Mouse (Mus musculus) hindbrain, postnatal 0 days (tissue): ENCODE data around the gene Phlpp2. TPM values are rescaled to one million over a fixed set of nuclear protein-coding genes. Genes with fewer than 3 reads are reported as not detected.

ENCODE experiments used
- ATAC-seq: fragments of 200-750 bp; cut with Nextera tagmentation; 2 replicates; pipeline ENCODE4 v1.8.0; 2017; ENCODE audit warnings: mild to moderate bottlenecking, moderate TSS enrichment, moderate library complexity
- DNase-seq: peaks from one replicate; pipeline ENCODE4 v3.0.0-alpha.2; 2015; ENCODE audit warnings: low spot score
- H3K27ac ChIP-seq: fragments of 300-500 bp; sonication (generic); 2 replicates; pipeline ENCODE4 v1.5.1; 2014; ENCODE audit warnings: mild to moderate bottlenecking
- H3K27me3 ChIP-seq: fragments of 300-500 bp; sonication (generic); 2 replicates; pipeline ENCODE4 v1.6.1; 2014; ENCODE audit warnings: low read length, mixed read lengths; ENCODE audit not compliant: insufficient read depth
- H3K36me3 ChIP-seq: fragments of 300-500 bp; sonication (generic); 2 replicates; pipeline ENCODE4 v1.6.1; 2014; ENCODE audit warnings: low read length, mixed read lengths; ENCODE audit not compliant: insufficient read depth
- H3K4me1 ChIP-seq: fragments of 300-500 bp; sonication (generic); 2 replicates; pipeline ENCODE4 v1.6.1; 2014; ENCODE audit warnings: antibody characterized with exemption, low read length, mixed read lengths; ENCODE audit not compliant: insufficient read depth
- H3K4me2 ChIP-seq: fragments of 300-500 bp; sonication (generic); 2 replicates; pipeline ENCODE4 v1.6.1; 2014; ENCODE audit warnings: low read depth, mild to moderate bottlenecking, low read length, moderate library complexity, mixed read lengths
- H3K4me3 ChIP-seq: fragments of 300-500 bp; sonication (generic); 2 replicates; pipeline ENCODE4 v1.5.1; 2014; ENCODE audit warnings: low read length
- H3K9ac ChIP-seq: fragments of 300-500 bp; sonication (generic); replicated peaks from 2 replicates; pipeline ENCODE4 v1.6.1; 2014; ENCODE audit warnings: mild to moderate bottlenecking, low read length, moderate library complexity, mixed read lengths
- H3K9me3 ChIP-seq: fragments of 300-500 bp; sonication (generic); 2 replicates; pipeline ENCODE4 v1.6.1; 2016; ENCODE audit warnings: low read length, mixed read lengths
- CTCF ChIP-seq: IDR thresholded peaks from 2 replicates; pipeline ENCODE4 v1.5.1; 2016; ENCODE audit warnings: antibody characterized with exemption, control low read depth, low read depth
- WGBS: fragments of 180-500 bp; shearing (Covaris S2); extraction: QIAGEN DNeasy Blood & Tissue Kit; methylation state at CpG from one replicate; pipeline ENCODE4 v1.1.7; 2014; 5-methylcytosine and 5-hydroxymethylcytosine counted together
- polyA plus RNA-seq: library from polyadenylated mRNA; unstranded; fragments of >200 nt; fragmentation: Nextera tagmentation; extraction: Ambion mirVana; gene quantifications from 2 replicates; pipeline ENCODE4 v1.2.1, GENCODE M21; 2015
- total RNA-seq: library from RNA; depleted of rRNA; stranded (reverse); fragments of >200 nt; gene quantifications from 2 replicates; pipeline ENCODE4 v1.2.3, GENCODE M21; 2014

The Phlpp2 gene
- total and polyA plus RNA-seq, 2 experiments from 2014 or later, result 3.8 to 10.4 TPM

DNA sequence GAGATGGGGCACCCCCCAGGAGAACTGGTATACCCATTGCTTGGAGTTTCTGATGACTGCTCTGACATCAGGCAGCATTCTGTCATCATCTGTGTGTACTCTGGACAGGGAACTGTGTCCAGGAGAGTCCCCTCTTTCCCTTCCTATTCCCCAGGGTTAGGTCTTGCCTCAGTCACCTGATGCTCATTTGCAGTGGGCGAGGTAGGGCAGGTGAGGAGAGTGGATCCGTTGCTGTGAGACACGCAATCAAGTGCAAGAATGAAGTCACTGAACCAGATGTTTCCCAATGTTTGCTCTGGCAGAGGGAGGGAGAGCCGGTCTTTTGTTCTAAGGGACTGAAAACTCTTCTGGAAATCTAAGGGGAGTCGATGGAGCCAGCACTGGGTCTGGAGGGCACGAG is 111.0 kb downstream of the Phlpp2 start:
- no peak for TF ChIP-seq CTCF
- H3K9me3 ChIP-seq, result peaks cover 3% of the 10 kb centered on the region; the same call in 1 of the 2 replicates
- no peak overlapping the region for H3K4me2 ChIP-seq
- no peak overlapping the region for H3K27ac ChIP-seq
- H3K4me1 ChIP-seq, result no peaks in the 10 kb centered on the region; the same call in 1 of the 2 replicates
- no peaks in the 10 kb centered on the region for H3K27me3 ChIP-seq
- H3K36me3 ChIP-seq, result no peaks in the 10 kb centered on the region
- DNase-seq (no peak), ATAC-seq (no peak)
- no peak overlapping the region for H3K4me3 ChIP-seq
- no peak overlapping the region for H3K9ac ChIP-seq
- WGBS, result 76% methylated on average over 6 of the region's 6 CpGs

DNA sequence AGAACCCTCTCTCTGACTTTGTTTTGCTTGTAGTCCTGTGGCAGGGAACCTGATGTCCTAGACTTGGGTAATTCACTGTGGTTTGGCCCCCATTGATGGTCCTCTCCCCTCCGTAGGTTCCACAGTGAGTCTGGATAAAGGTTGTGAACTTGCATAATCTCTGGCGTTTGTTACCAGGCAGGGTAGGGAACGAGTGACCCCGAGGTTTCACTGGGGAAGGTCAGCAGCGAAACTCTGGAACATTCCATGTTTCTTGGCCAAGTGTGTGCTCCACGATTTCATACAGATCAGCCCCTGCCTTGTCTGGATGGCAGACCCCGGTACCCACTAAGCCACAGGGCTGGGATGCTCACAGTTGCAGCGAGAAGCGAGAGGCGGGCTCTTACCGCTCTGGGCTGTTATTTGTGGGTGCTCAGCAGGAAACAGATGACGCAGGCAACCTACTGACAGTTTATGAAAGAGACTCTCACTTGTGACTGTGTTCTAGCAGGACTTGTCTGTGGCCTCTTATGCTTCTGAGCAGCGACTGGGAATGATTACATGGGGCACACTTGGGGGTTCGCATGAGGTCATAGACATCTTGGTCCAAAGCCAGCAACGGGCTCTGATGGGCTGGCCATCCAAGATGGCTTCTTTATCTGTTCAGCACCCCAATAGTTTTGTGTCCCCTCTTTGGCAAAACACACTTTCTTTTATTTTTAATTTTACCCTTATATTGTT is 114.2 kb downstream of the Phlpp2 start:
- no peaks in the 10 kb centered on the region for H3K9me3 ChIP-seq
- no peaks in the 10 kb centered on the region for H3K36me3 ChIP-seq
- ATAC-seq (no peak), DNase-seq (no peak)
- H3K4me2 ChIP-seq, result no peak overlapping the region
- no peak overlapping the region for H3K4me3 ChIP-seq
- H3K9ac ChIP-seq, result no peak overlapping the region
- H3K27me3 ChIP-seq, result no peaks in the 10 kb centered on the region
- TF ChIP-seq CTCF, result no peak
- no peaks in the 10 kb centered on the region; the same call in 1 of the 2 replicates for H3K4me1 ChIP-seq
- H3K27ac ChIP-seq, result no peak overlapping the region
- 61% methylated on average over 15 of the region's 15 CpGs for WGBS

DNA sequence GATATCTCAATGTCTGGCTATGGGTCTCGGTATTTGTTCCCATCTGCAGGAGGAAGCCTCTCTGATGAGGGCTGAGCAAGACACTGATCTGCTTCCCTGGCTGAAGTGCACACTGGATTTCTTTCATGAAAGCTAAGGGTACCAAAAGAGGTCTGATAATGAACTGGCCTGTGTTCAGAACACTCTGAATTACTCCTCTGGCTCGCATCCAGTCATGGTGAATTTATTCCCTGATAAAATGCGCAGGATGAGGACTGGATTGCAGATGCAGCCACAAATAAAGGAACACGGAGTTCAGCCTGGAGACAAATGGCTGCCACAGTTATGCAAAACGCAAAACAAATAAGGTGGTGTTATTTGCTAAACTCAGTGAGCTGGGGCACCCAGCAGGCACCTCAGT is 115.6 kb downstream of the Phlpp2 start:
- WGBS, result 12% methylated on average over 5 of the region's 5 CpGs
- no peak for TF ChIP-seq CTCF
- Histone ChIP-seq H3K27me3 (no peaks in the 10 kb centered on the region), H3K9me3 (no peaks in the 10 kb centered on the region), H3K36me3 (no peaks in the 10 kb centered on the region), H3K9ac (0 out of 2 replicates have a peak overlapping the region, but pooled peaks have one; percentile 21), H3K4me2 (no peak overlapping the region), H3K27ac (peak overlapping the region; percentile 69; the same call in 1 of the 2 replicates), H3K4me3 (no peak overlapping the region), H3K4me1 (no peaks in the 10 kb centered on the region; the same call in 1 of the 2 replicates)
- ATAC-seq (0 out of 2 replicates have a peak, but pooled peaks have one; percentile 29), DNase-seq (peak; percentile 62)

DNA sequence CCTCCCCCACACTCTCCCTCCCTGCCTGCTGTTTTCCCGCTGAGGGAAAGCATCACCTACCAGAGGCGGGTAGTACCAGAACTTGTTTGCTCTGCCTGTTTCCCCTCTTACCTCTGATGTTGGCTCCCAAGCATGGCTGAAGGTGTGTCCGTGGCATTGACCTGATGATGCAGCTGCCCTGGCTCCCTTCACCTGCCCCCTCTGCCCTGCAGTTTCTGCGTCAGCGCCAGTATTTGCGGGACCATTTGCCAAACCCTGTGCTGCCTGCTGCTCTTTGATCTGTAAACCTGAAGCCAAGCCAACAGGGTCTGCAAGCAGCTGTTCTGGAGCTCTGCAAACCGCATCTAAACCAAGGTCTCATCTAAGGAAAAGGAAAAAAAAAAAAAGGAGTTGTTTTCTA is 118.0 kb downstream of the Phlpp2 start:
- Histone ChIP-seq H3K36me3 (no peaks in the 10 kb centered on the region), H3K27me3 (no peaks in the 10 kb centered on the region), H3K9me3 (no peaks in the 10 kb centered on the region), H3K27ac (no peak overlapping the region), H3K4me2 (no peak overlapping the region), H3K4me1 (no peaks in the 10 kb centered on the region; the same call in 1 of the 2 replicates), H3K4me3 (no peak overlapping the region), H3K9ac (no peak overlapping the region)
- DNase-seq (peak; percentile 48), ATAC-seq (no peak)
- TF ChIP-seq CTCF, result no peak
- WGBS, result 43% methylated on average over 7 of the region's 7 CpGs

DNA sequence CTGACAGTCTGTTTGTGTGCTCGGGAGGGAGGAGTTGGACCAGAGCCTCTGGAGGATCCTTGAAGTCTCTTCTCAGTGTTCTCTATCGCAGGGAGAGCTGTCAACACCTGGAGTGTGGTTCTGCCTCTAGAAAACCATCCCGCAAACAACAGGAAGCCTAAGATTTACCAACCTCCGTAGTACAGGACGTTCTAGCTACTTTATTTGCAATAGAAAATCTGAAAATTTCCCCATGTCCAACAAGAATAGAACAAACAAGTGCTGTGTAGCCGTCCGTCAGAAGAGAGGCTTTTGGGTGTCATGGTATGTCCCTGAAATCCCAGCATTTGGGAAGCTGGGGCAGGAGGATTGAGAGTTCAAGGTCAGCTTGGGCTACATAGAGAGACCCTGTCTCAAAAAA is 119.4 kb downstream of the Phlpp2 start:
- H3K27ac ChIP-seq, result no peak overlapping the region

DNA sequence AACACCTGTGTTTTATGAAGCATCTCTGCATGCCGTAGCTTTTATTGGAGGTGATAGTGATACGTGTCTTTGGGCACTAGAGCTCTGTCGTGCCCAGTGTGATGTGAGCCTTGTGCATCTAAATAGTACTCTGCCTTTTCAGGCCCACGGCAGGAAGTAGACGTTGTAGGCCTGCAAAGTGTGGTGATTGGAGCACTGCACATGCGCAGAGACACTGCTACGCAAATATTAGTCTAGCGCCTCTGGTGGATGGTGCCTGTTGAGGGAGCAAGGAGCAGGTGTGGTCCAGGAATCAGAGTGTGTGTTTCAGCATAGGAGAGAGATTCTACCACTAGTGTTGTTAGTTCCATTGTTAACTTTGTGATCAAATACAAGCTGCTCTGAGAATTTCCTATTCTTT is 120.8 kb downstream of the Phlpp2 start:
- Histone ChIP-seq H3K4me2 (no peak overlapping the region), H3K4me3 (no peak overlapping the region), H3K9ac (no peak overlapping the region), H3K36me3 (no peaks in the 10 kb centered on the region), H3K27me3 (no peaks in the 10 kb centered on the region), H3K27ac (no peak overlapping the region), H3K4me1 (no peaks in the 10 kb centered on the region; the same call in 1 of the 2 replicates), H3K9me3 (no peaks in the 10 kb centered on the region)
- WGBS, result 94% methylated on average over 8 of the region's 8 CpGs
- ATAC-seq (no peak), DNase-seq (no peak)
- TF ChIP-seq CTCF, result no peak

More for the DNA sequence above, 119.4 kb downstream of the Phlpp2 start:
- H3K27me3 ChIP-seq, result no peaks in the 10 kb centered on the region
- H3K4me2 ChIP-seq, result no peak overlapping the region
- no peaks in the 10 kb centered on the region for H3K9me3 ChIP-seq
- no peaks in the 10 kb centered on the region for H3K36me3 ChIP-seq
- ATAC-seq (no peak), DNase-seq (no peak)
- no peak overlapping the region for H3K9ac ChIP-seq
- H3K4me1 ChIP-seq, result no peaks in the 10 kb centered on the region; the same call in 1 of the 2 replicates
- TF ChIP-seq CTCF, result no peak
- H3K4me3 ChIP-seq, result no peak overlapping the region
- WGBS, result 83% methylated on average over 7 of the region's 7 CpGs

DNA sequence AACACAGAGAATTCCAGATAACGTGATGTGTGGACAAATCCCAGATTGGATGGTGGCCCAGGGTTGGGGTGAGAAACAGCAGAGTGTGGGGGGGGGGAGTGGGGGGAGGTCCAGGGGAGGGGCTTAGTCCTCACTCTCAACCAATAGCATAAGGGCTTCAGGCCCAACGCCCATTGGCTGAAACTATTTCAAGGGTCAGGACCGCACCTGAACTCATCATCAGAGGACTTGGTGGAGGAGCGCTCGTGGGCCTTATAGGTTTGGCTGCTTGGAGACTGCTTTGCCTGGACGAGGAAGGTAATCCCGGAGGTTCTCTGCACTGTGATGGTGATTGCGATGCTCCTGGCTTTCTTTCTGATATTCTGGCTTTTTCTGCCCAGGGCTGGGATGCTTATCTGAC is 121.9 kb downstream of the Phlpp2 start, which contains the start of gene Tat:
Tat (plus strand) TSS at position 214 of the 400 bp plus-strand sequence.
- Histone ChIP-seq H3K4me1 (no peaks in the 10 kb centered on the region), H3K36me3 (no peaks in the 10 kb centered on the region), H3K4me3 (no peak within 1 kb of the TSS), H3K27me3 (no peaks in the 10 kb centered on the region), H3K9ac (no peak within 1 kb of the TSS), H3K9me3 (no peaks in the 10 kb centered on the region), H3K4me2 (no peak within 1 kb of the TSS), H3K27ac (no peak within 1 kb of the TSS)
- no peak for TF ChIP-seq CTCF
- whole genome bisulfite sequencing, result 83% methylated on average over 8 of the region's 8 CpGs
- ATAC-seq (no peak), DNase-seq (no peak)
